Mouse (Mus musculus) stomach, embryonic 14.5 days (tissue): ENCODE data around the gene Rbks. TPM values are rescaled to one million over a fixed set of nuclear protein-coding genes. Genes with fewer than 3 reads are reported as not detected.

Experiments
- ATAC-seq: fragments of 200-750 bp; cut with Nextera tagmentation; 2 replicates; pipeline ENCODE4 v1.8.0; 2017; ENCODE audit warnings: low read depth, moderate TSS enrichment; ENCODE audit not compliant: insufficient number of reproducible peaks, insufficient read depth, low FRiP score
- H3K27ac ChIP-seq: fragments of 300-500 bp; sonication (generic); 2 replicates; pipeline ENCODE4 v1.5.1; 2014; ENCODE audit warnings: mild to moderate bottlenecking, low read length, moderate library complexity, mixed read lengths
- H3K27me3 ChIP-seq: fragments of 300-500 bp; sonication (generic); 2 replicates; pipeline ENCODE4 v1.6.1; 2014; ENCODE audit warnings: low read length, control low read depth, mixed read lengths; ENCODE audit not compliant: control insufficient read depth, insufficient read depth
- H3K36me3 ChIP-seq: fragments of 300-500 bp; sonication (generic); 2 replicates; pipeline ENCODE4 v1.6.1; 2014; ENCODE audit warnings: mild to moderate bottlenecking, control low read depth, low read length, moderate library complexity, mixed read lengths; ENCODE audit not compliant: control insufficient read depth, insufficient read depth
- H3K4me1 ChIP-seq: fragments of 300-500 bp; sonication (generic); 2 replicates; pipeline ENCODE4 v1.6.1; 2014; ENCODE audit warnings: low read length, control low read depth, mixed read lengths; ENCODE audit not compliant: control insufficient read depth, insufficient read depth
- H3K4me2 ChIP-seq: fragments of 300-500 bp; sonication (generic); replicated peaks from 2 replicates; pipeline ENCODE4 v1.6.1; 2014; ENCODE audit warnings: low read depth, low read length, control low read depth
- H3K4me3 ChIP-seq: fragments of 300-500 bp; sonication (generic); 2 replicates; pipeline ENCODE4 v1.5.1; 2014; ENCODE audit warnings: low read depth, low read length, control low read depth
- H3K9ac ChIP-seq: fragments of 300-500 bp; sonication (generic); replicated peaks from 2 replicates; pipeline ENCODE4 v1.6.1; 2014; ENCODE audit warnings: low read depth, mild to moderate bottlenecking, control low read depth, low read length, moderate library complexity, mixed read lengths
- H3K9me3 ChIP-seq: fragments of 300-500 bp; sonication (generic); 2 replicates; pipeline ENCODE4 v1.6.1; 2016; ENCODE audit warnings: low read depth, low read length, control low read depth; ENCODE audit not compliant: control insufficient read depth
- WGBS: fragments of 180-500 bp; shearing (Covaris S2); extraction: QIAGEN DNeasy Blood & Tissue Kit; methylation state at CpG from one replicate; pipeline ENCODE4 v1.1.7; 2014; 5-methylcytosine and 5-hydroxymethylcytosine counted together
- polyA plus RNA-seq: library from polyadenylated mRNA; unstranded; fragments of >200 nt; fragmentation: Nextera tagmentation; extraction: Ambion mirVana; gene quantifications from 2 replicates; pipeline ENCODE4 v1.2.1, GENCODE M21; 2014

Gene Rbks
- 2.2 and 3.3 TPM in 2 replicates for polyA plus RNA-seq

GRCm38 (mm10) chr5:31696971-31697643 lies at the start of gene Rbks:
Rbks (minus strand) TSS chr5:31697627.
- Histone ChIP-seq H3K27me3 (no peaks in the 10 kb centered on the region), H3K4me1 (0 out of 2 replicates have a peak, but pooled peaks cover 11% of the 10 kb centered on the region), H3K4me2 (peak within 1 kb of the TSS; percentile 67), H3K9me3 (no peaks in the 10 kb centered on the region), H3K27ac (peak within 1 kb of the TSS; percentile 95), H3K4me3 (peak within 1 kb of the TSS; percentile 68), H3K9ac (peak within 1 kb of the TSS; percentile 75), H3K36me3 (no peaks in the 10 kb centered on the region)
- 5% methylated on average over 18 of the region's 18 CpGs for WGBS
- no peak; the same call in 1 of the 2 replicates for ATAC-seq

DNA sequence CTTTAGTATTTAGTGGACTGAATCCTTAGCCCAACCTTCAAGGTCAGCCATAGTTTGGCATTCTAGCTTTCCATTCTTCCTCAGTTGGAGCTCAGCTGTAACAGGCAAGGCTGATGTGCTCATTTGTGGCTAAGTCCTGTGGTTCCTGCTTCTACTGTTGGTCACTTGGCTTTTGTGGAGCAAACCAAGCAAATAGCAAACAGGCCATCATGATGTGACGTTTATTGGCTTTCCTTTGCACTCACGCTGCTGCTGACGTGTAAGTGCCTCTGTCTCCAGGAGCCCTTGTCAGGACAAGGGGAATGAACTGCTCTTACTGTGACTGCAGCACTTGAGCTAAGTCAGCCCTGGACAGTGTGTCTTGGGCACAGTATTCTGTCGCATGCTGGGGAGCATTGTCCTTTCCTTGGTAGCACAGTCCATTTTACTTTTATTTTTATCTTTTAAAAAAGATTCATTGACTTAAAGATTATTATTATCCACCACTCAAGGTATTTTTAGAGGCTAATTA lies 45.1 kb upstream of the Rbks start:
- H3K27me3 ChIP-seq, result no peaks in the 10 kb centered on the region
- H3K27ac ChIP-seq, result no peak overlapping the region
- H3K4me1 ChIP-seq, result no peaks in the 10 kb centered on the region
- H3K36me3 ChIP-seq, result no peaks in the 10 kb centered on the region
- H3K9me3 ChIP-seq, result no peaks in the 10 kb centered on the region
- 65% methylated on average over 4 of the region's 4 CpGs for WGBS
- ATAC-seq, result no peak
- no peak overlapping the region for H3K9ac ChIP-seq
- H3K4me2 ChIP-seq, result no peak overlapping the region
- H3K4me3 ChIP-seq, result no peak overlapping the region

DNA sequence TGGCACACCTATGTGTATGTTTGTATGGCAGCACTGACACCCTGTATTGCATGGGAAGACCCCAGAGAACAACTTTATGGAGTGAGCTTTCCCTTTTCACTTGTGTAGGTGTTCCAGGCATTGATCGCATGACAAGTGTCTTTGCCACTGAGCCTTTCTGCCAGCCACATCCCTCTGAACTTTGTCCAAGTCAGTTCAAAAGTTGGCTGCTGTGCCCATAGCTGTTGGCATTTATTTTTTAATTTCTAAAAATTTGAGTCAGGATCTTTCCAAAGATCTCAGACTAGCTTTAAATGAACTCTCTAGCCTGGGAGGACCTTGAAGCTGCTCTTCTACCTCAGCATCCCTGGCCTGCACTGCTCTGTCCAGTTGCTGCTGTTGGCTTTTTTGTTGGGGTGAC lies 44.5 kb upstream of the Rbks start:
- no peaks in the 10 kb centered on the region for H3K27me3 ChIP-seq
- WGBS, result 86% methylated on average over 1 of the region's 1 CpGs
- H3K9ac ChIP-seq, result no peak overlapping the region
- no peaks in the 10 kb centered on the region for H3K9me3 ChIP-seq
- H3K27ac ChIP-seq, result no peak overlapping the region
- ATAC-seq, result no peak
- H3K4me2 ChIP-seq, result no peak overlapping the region
- no peaks in the 10 kb centered on the region for H3K4me1 ChIP-seq
- H3K36me3 ChIP-seq, result no peaks in the 10 kb centered on the region
- H3K4me3 ChIP-seq, result no peak overlapping the region

DNA sequence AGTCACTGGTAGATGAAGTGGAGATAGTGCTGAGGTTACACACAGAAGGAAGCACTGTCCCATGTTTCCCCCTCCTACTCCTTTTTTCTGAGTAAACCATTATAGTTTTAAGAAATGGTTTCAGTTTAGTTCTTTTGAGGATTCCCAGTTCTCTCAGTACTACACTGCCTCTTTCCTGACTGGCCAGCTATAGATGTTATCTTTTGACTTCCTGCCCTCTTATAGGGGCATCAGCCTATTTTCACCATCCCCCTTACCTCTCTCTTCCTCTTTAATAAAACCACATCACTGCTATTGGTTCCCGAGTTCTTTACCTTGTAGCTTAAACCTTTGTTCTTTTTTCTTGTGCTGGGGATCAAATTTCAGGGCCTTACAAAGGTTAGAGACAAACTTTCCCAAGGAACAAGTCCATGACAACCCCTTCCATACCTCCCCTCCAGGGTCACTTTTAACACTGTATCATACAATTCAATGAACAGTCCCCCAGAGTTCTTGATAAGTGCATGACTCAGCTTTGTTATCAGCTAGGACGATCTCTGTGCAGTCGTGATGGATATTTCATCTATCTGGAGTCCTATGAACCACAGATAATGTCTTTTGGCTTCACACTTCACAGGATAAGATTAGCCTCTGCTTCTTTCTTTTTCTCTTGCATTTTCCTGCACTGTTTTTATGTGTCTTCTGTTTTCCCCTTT lies 35.4 kb upstream of the Rbks start:
- H3K36me3 ChIP-seq, result no peaks in the 10 kb centered on the region
- no peaks in the 10 kb centered on the region for H3K27me3 ChIP-seq
- WGBS, result 26% methylated on average over 3 of the region's 3 CpGs
- no peak overlapping the region for H3K4me3 ChIP-seq
- H3K27ac ChIP-seq, result no peak overlapping the region; the same call in 1 of the 2 replicates
- no peak overlapping the region for H3K9ac ChIP-seq
- no peak overlapping the region for H3K4me2 ChIP-seq
- no peak for ATAC-seq
- no peaks in the 10 kb centered on the region for H3K4me1 ChIP-seq
- no peaks in the 10 kb centered on the region for H3K9me3 ChIP-seq

- Histone ChIP-seq H3K9me3 (no peaks in the 10 kb centered on the region), H3K4me1 (no peaks in the 10 kb centered on the region), H3K36me3 (no peaks in the 10 kb centered on the region), H3K9ac (no peak overlapping the region), H3K4me3 (no peak overlapping the region), H3K27me3 (no peaks in the 10 kb centered on the region), H3K4me2 (no peak overlapping the region), H3K27ac (no peak overlapping the region)
- no peak for ATAC-seq
- 79% methylated on average over 5 of the region's 5 CpGs for WGBS
Measured at GRCm38 (mm10) chr5:31727456-31727855, 30.0 kb upstream of the Rbks start.

- H3K4me1 ChIP-seq, result no peaks in the 10 kb centered on the region
Measured at GRCm38 (mm10) chr5:31725885-31726284, 28.5 kb upstream of the Rbks start.

GRCm38 (mm10) chr5:31724519-31724918 lies 27.1 kb upstream of the Rbks start:
- WGBS, result 67% methylated on average over 6 of the region's 6 CpGs

More at GRCm38 (mm10) chr5:31725885-31726284, 28.5 kb upstream of the Rbks start:
- no peaks in the 10 kb centered on the region for H3K9me3 ChIP-seq
- no peak overlapping the region for H3K27ac ChIP-seq
- no peaks in the 10 kb centered on the region for H3K27me3 ChIP-seq
- H3K9ac ChIP-seq, result no peak overlapping the region
- no peak for ATAC-seq
- no peak overlapping the region for H3K4me3 ChIP-seq
- 87% methylated on average over 2 of the region's 2 CpGs for WGBS
- no peak overlapping the region for H3K4me2 ChIP-seq
- H3K36me3 ChIP-seq, result no peaks in the 10 kb centered on the region

DNA sequence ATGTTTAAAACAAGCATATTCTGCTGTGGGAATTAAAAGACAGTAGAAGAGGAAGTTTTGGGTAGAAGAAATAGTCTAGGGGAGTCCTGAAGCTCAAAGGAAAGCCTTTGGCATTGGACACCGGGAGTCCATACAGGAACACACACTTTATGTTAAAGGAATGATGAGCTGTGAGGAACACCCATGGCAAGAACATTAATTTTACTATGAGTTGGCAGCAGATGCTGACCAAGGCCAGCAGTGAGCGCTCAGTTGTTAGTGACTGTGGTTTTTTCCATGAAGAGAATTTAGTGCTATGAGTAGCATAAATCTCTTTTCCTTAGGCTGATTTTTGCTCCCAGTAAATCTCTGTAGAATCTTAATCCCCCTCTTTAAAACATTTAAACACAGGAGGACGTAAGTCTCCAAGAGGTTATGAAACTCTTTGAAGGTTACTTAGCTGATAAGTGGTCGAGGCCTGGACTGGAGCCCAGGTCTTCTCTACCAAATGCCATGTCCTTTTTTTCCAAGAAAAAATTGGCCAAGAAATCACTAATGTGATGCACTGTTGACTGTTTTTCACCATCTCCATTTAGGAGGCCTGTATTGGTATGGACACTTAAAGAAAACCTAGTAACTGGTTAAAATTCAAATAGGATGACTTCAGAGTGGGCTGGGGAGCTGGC lies 18.2 kb upstream of the Rbks start:
- H3K4me3 ChIP-seq, result no peak overlapping the region
- no peaks in the 10 kb centered on the region for H3K36me3 ChIP-seq
- H3K4me2 ChIP-seq, result no peak overlapping the region
- peak overlapping the region; percentile 52; the same call in 1 of the 2 replicates for H3K27ac ChIP-seq
- H3K4me1 ChIP-seq, result 0 out of 2 replicates have a peak, but pooled peaks cover 6% of the 10 kb centered on the region
- WGBS, result 45% methylated on average over 4 of the region's 4 CpGs
- H3K9ac ChIP-seq, result no peak overlapping the region
- ATAC-seq, result no peak
- no peaks in the 10 kb centered on the region for H3K27me3 ChIP-seq
- H3K9me3 ChIP-seq, result no peaks in the 10 kb centered on the region

More at GRCm38 (mm10) chr5:31724519-31724918, 27.1 kb upstream of the Rbks start:
- no peak overlapping the region for H3K27ac ChIP-seq
- ATAC-seq, result no peak
- no peaks in the 10 kb centered on the region for H3K27me3 ChIP-seq
- no peak overlapping the region for H3K4me3 ChIP-seq
- no peaks in the 10 kb centered on the region for H3K36me3 ChIP-seq
- no peaks in the 10 kb centered on the region for H3K4me1 ChIP-seq
- no peak overlapping the region for H3K4me2 ChIP-seq
- no peak overlapping the region for H3K9ac ChIP-seq
- no peaks in the 10 kb centered on the region for H3K9me3 ChIP-seq
